Mouse (Mus musculus): Measurements from ENCODE around the gene Gfm1.

DNA sequence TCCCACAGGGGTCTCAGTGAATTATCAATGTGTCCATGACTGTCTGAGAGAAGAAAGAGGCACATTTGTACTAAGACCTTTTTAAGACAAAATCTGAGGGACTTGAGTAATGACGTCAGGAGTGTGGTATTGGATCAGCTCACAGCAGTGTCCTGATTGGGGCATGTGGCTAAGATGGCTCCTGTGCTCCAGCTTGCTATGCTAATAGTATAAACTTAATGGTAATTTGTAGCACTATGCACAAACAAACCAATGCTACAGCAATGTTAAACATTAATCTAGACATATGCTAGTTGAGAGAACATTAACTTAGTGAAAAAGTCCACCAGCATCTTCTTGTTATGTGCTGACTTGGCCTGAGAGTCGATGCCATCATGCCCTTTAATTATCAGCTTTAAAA is 55.3 kb downstream of the Gfm1 start:
- TF ChIP-seq POLR2A (IDR thresholded peaks at IDR 0.05; ENCODE audit: borderline replicate concordance, control insufficient read depth, low read depth, low read length) (no peak), CTCF (IDR thresholded peaks at IDR 0.05; ENCODE audit: control insufficient read depth, insufficient read depth, low read length) (no peak)

All from bone marrow, adult 2 months (tissue).